Mouse (Mus musculus) liver, adult 2 months (tissue): ENCODE measurements around the gene Apol6.

ENCODE experiments used
- CTCF ChIP-seq: fragments of 200-500 bp; IDR thresholded peaks from 2 replicates; pipeline ENCODE4 v1.5.1; 2011; ENCODE audit warnings: low read depth, low read length, control low read depth
- POLR2A ChIP-seq: fragments of 200-500 bp; IDR thresholded peaks from 2 replicates; pipeline ENCODE4 v1.6.1; 2011; ENCODE audit warnings: low read length, control low read depth; ENCODE audit not compliant: insufficient read depth; ENCODE audit errors: extremely low read depth

DNA sequence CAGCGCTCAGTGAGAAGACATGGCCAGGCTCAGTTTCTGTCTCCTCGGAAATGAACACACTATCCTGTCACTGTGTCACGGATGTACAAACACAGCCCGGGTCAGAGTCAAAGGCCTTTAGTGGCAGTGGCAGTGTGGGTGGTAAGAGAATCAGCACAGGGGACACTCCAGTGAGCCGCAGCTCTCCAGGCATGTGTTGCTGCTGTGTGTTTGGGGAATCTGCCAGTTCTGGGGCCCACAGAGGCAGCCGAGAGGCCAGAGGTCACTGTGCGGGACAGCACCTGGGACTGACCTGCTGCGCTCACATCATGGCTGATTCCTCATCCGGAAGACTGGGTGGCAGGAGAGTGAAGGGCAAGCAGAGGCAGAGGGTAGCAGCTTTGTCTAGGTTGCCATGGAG, 33.4 kb downstream of the Apol6 start:
- TF ChIP-seq CTCF, result no peak
- TF ChIP-seq POLR2A, result no peak
